Mouse (Mus musculus): ENCODE data around the gene Scml4. TPM values are rescaled to one million over a fixed set of nuclear protein-coding genes. Genes with fewer than 3 reads are reported as not detected.

Gene Scml4
- total RNA-seq, 2 experiments from 2014 or later, result 0.59 to 1.1 TPM

DNA sequence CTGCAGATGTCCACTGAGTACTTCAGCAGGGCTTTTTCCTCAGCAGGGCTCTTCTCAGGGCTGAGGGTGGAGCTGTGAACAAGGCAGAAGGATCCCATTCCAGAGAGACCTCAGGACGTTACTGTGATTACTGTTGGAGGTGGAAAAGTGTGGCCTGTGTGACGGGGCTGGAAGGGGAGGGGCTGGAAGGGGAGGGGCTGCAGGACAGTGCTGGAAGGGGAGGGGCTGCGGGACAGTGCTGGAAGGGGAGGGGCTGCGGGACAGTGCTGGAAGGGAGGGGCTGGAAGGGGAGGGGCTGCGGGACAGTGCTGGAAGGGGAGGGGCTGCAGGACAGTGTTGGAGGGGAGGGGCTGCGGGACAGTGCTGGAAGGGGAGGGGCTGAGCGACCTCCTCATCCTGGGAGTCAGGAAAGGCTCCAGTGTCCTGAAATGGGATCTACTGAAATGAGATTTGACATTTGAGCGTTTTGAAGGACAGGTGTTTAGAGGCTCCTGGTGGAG is 90.1 kb downstream of the Scml4 start:
- peak; percentile 38 for DNase-seq (ENCODE audit: low spot score)

DNA sequence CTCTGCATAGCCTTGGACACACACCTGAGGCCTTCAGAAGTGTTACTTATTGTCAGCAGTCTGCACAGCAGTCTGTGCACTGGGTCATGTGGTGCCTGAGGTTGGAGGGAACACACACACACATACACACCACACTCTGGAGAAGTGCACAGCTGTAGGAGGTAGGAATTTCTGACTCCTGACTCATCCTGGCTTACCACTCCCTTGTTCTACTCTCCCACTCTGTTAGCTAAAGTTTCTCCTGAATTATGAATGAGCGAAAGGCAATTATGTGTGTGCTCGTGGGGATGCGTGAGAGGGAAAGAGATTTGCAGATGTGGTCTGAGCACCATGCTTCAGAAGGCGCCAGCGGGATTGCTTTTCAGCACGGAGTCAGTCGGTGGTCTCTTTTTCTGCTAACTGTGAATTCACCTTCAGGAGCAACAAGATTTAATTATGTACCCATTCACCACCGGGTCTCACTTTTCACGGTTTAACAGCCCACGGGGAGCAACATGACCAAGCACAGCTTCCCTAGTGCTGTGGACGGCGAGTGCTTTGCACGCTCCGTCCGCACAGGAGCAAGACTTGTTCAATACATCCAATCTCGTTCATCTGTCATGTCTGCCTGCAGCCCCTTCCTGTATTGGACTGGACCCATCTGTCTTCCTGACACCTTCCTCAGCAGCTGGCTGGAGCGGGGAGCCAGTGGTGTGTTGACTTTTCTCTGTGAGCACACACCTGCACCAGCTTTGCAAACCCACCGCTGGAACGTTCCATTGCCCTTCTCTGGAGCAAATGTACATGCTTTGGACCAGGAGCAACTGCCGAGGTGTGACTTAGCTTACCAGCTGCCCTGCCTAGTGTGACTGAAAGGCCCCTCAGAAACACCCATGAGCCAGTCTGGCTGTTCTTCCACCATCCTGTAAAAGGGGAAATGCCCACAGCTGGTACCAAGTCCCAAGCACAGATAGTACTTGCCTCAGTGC is 91.2 kb downstream of the Scml4 start:
- DNase-seq (ENCODE audit: low spot score), result no peak

DNA sequence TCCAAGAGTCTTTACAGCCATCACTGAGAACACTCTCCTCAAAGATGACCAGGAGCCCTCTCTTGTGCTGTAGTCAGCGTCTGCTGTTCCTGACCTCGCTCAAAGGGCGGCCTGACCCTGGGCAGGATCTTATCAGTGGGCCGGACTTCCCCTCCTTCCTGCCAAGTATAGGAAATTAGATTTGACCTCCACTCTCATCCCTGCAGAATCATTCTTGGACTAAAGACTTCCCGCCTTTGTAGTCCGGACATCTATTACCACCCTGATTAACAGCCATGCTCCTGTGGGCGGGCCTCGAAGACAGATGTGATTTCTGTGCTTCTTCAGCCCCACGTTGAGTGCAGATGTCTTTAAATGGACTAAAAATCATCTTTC is 91.9 kb downstream of the Scml4 start:
- DNase-seq (ENCODE audit: low spot score), result no peak

DNA sequence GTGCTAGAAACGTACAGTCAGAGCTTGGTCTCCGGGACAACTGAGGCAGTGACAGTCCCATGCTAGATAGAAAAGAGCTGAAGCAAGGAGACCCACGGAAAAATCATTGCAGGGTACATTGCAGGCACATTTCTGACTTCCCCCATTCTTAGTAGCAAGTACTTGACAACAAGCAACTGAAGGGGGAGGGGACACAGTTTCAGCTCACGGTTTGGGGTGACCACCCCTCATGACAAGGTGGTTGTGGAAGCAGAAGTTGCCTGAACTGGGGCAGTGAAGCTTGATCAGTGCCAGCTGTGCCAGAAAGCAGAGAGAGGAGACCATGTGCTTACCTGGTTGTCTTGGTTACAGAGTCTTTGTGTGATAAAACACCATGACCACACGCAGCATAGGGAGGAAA is 93.4 kb downstream of the Scml4 start:
- no peak for DNase-seq (ENCODE audit: low spot score)

DNA sequence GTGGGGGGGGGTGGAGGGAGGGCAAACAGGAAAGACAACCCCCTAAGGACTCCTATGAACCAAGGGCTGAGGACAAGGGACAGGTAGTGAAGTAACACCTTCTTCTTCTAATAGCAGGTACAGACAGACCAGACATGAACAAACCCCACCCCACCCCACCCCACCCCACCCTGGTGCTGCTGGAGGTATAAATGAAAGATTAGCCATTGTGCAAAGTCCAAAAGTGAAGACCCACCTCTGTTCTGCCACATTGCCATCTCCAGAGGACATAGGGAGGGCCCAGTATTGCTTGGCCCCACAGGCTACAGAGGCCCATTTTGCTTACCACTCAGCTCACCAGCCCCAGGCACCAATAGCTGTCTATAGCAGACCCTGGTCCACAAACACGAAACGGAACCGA is 95.0 kb downstream of the Scml4 start:
- no peak for DNase-seq (ENCODE audit: low spot score)

DNA sequence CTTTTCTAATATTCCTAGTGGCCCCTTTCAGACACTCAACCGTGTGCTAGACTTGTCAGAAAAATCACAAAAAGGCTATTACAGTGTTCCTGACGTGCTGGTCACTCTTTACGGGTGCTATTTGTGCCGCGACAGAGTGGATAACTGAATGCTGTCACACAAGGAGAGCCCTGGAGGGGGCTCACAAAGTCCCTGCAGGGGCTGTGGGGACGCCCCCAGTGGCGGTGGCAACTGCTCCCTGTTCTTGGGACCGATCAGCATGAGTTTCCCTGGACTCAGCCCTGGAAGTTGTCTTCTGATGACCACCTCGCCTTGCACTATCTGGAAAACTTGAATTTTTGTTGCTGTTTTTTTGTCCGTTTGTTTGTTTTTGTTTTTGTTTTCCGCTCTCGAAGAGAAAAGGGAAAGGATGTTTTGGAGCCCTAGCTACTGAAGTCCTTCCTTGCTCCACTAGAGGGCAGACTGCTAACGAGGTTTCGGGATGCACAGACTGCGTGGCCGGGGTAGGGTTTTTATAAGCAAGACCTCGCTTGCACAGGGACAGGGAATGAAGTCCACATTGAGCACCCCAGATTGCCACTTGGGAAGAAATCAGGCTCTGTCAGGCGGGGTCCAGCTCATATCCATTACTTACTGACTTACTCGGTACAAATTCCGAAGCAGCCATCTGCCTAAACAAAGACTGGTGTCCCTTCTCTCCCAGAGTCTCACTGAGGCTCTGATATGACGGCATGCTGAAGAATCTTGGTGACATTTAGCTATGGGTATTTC is 97.9 kb downstream of the Scml4 start:
- peak; percentile 79 for DNase-seq (ENCODE audit: low spot score)

DNA sequence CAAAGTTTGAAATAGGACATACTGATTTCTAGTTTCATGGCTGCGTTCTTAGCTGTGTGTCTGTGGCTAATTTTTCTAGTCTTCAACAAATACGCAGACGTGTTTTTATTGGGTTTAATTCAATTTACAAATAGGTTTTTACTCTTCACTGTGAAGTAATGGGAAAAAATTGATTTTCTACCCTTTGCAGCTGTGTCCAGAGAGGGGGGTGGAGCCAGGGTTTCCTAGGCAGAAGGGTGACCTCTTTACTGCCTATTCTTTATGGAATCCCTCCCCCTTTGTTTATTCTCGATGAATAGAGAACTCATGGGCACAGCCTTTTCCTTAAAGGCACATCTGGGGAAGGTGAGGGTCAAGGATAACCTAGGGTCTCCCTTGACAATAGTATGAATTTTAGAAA is 98.5 kb downstream of the Scml4 start:
- DNase-seq (ENCODE audit: low spot score), result no peak

DNA sequence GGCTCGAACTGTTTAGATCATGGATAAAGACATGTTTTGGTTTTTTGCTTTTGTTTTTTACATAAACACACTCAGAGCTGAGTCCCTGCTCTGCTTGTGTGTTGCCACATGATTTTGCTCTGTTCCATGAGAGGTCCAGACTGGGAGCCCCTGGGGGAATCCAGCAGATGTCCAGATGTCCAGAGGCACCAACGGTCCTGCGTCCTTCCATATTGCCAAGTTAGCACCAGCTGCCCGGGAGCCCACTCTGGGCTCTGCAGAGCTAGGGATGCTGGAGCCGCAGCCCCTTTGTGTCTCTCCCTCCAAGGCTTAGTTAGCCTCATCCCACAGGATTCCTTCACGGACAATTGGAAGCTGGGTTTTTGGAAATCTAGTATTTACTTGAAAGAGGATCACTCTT is 101.6 kb downstream of the Scml4 start:
- no peak for DNase-seq (ENCODE audit: low spot score)

DNA sequence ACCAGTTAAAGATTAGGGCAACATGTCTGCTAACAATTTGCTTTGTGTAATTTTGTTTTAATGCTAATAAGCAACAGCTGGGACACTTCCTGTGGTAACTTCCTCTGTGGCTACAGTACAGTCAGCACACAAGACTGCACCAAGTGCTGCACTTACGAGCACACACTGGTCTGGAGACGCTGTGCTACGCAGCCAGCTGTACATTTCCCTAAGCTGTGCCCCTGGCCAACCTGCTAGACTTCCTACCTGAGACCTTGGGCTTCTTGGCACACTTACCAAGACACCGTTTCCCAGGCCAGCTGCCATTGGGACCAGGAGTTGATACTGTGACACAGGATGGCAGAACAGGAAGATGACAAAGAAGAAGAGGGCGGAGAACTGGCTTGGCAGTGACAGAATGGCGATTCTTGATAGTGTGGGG is 102.0 kb downstream of the Scml4 start:
- DNase-seq (ENCODE audit: low spot score), result no peak

DNA sequence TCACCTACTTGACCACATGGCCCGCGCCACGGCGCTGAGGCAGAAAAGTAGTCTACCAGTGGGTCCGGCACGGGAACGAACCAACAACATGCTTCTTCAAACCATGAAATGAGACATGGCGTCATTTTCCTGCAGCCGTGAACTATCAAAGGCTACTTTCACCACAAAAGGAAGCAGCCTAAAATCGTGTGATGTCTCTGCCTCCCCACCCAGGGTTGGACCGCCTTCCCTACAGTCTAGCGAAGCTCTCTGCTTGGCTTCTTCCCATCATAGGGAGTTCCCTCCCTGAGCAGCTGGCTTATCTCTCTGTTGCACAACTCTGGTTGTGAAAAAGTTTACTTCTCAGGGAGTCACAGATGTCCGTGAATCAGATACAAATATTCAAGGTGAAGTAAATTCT is 102.5 kb downstream of the Scml4 start:
- peak; percentile 52 for DNase-seq (ENCODE audit: low spot score)

DNA sequence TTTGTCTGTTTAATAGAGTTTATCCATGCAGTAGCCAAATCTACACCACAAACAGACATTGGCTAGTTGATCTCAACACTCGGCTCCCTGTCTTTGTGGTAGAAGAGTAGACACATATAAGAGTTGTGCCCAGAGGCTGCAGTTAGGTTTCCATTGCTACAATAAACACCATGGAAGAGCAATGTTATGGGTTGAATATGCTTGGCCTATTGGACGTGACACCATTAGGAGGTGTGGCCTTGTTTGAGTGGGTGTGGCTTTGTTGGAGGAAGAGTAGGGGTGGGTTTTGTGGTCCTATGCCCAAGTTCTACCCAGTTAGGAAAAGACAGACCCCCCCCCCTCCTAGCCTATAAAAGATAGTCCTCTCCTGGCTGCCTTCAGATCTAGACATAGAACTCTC is 102.9 kb downstream of the Scml4 start:
- no peak for DNase-seq (ENCODE audit: low spot score)

DNA sequence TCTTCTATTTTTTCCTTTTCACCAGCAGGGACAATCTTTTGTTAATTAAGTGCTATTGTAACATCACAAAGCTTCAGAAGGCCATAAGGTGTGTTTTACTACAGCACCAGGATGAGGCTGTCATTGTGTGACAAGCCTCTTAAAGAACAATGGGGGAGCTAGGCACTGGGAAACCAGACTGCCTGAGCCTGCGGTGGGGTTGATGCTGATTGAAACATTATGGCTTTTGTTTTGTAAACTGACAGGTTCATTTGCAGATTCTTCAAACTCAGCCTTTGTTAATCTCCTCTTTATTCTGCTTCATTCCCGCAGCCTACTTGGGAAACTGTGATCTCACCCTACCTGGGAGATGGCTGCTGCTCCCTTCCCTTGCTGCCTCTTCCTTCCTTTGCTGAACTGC is 108.2 kb downstream of the Scml4 start:
- no peak for DNase-seq (ENCODE audit: low spot score)

DNA sequence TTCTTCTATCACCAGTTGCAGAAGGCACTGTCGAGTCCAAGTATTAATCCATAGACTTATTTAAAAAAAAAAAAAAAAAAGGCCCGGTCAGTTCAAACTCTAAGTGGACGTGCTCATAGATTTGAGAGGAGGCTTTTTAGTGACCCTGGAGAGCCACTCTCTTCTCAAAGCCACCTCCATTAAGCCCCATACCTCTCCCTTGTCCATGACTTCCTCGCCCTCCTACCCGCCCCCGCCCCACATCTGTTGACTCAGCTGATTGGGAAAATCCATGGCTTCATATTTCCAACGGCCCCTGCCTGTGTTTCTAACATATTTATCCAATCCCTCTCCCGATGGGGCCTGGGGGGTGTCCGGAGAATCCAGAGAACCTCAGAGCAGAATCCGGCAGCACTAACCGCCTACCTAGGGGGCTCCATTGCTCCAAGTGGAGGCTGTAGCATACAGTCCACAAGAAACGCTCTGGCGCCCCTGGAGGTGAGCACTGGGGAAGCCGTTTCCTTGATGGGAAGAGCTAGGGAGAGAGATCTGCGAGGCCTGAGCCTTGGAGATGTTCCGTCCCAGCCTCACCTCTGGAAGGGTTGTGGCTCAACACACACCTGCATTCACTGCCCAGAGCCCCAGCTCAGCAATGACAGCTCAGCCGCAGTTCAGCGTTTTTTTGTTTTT is 112.5 kb downstream of the Scml4 start:
- DNase-seq (ENCODE audit: low spot score), result peak; percentile 65

DNA sequence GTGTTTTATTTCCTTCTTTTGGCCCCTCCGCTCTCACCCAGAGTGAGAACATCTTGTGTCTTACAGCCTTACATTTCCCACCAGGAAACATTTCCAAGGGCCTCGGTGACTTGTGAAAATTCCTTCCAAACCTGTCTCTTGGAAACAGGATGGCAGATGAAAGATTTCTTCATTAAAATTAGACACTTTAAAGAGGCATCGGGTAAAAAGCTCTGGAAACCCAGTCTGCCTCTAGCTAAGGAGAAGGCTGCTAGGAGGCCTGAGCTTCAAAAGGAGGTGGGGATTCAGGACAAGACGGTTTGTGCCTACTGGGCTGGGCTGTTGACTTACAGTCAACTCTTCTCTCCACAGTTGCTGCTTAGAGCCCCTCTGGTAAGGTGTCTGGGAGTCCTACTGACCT is 113.4 kb downstream of the Scml4 start:
- DNase-seq (ENCODE audit: low spot score), result no peak

DNA sequence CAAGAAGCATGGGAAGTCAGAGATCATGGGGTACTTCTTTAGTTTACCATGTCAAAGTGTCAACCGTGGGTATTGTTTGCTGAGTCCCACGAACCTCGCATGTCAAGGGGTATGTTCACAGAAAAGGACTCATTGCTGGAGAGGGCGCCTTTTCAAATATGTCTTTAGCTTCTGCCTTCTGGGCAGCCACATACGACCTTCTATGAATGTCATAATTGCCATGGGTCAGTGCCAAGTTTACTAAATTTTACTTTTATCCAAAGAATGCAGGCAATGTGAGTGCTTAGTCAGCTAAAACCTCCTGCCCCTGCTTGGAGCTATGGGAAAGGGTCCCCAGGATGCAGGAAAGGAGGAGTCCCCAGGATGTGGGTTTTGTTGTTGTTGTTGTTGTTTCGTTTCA is 116.4 kb downstream of the Scml4 start:
- no peak for DNase-seq (ENCODE audit: low spot score)

DNA sequence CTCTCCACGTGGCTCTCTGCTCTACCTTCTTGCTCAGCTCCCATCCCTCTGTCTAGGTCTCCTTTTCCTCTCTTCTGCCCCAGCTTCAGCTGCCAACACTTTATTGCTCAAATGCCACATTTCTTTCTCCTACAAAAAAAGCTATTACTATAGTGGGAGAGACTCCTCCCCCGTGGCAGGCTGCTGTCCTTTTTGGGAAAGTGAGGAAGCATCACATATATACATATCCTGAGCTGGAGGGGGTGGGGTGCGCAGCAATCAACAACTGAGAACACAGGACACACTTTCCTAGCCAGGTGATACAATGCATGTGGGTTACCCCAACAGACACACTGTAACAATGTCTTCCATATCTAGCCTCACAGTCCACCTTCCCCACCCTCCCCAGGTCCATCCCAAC is 118.2 kb downstream of the Scml4 start:
- DNase-seq (ENCODE audit: low spot score), result no peak

DNA sequence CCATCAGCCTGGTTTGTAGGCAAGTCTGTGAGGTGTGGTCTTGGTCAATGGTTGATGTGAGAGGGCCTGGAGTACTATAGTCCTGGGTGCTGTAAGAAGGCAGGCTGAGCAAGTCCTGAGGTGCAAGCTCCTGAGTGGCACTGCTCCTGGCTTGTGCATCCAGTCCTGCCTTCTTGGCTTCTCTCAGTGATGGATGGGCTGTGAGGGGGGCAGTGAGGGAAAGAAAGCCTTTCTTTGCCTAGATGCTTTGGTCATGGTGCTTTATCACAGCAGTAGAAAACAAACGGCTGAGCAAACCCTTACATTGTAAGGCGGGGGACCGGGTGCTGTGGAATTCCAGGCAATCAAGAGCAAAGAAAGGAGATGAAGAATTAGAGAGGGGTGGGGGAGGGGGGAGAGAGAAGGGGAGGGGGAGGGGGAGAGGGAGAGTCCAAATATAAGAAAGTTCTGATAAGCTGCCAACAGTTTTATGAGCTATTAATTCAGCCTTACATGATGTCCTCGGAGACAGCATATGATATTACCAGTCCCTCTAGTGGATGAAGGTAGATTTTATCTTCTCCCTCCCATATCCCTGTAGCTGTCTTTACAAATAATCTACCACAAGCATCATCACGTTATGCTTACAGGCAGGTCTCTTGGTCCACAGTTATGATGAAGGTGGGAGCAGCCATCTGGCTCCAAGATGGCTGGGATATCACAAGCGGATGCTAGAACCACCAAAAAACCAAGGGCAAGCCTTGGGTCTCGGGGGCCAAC is 121.0 kb downstream of the Scml4 start:
- no peak for DNase-seq (ENCODE audit: low spot score)

DNA sequence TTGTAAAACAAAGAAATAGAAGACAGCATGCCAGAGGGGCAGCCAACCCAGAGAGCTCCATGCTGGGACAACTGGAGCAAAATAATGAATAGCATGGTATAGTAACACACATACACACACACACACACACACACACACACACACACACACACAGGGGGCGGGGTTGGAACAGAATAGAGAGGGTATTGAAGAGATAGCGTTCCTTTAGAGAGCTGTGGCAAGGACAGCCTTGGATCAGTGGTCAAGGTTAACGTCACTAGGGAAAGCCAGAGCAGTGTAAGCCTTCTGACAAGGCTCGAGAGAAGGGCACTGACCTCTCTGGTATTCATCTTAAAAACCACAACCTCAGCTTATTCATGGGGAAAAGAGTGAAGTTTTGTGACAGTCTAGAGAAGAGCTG is 124.7 kb downstream of the Scml4 start:
- DNase-seq (ENCODE audit: low spot score), result no peak

DNA sequence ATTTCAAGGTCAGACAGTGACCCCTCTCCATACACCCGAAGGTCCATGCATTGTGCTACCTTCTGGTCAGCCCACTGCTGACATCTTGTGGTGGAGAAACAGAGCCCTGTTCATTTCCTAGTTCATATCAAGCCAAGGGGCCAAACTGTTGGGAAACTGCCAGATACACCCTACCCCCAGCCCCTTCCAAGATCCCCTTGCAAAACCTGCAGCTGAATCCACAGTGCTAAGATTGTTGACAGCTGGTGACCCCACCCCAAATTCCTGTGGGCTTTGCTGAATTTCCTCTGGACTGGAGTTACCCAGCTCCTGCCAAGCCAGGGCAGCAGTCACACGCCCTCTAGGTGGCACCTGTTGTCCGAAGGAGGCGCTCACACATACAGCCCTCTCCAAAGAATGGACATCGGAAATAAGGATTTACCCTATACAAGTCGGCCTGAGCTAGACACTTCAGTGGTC is 127.5 kb downstream of the Scml4 start:
- DNase-seq (ENCODE audit: low spot score), result peak; percentile 79

DNA sequence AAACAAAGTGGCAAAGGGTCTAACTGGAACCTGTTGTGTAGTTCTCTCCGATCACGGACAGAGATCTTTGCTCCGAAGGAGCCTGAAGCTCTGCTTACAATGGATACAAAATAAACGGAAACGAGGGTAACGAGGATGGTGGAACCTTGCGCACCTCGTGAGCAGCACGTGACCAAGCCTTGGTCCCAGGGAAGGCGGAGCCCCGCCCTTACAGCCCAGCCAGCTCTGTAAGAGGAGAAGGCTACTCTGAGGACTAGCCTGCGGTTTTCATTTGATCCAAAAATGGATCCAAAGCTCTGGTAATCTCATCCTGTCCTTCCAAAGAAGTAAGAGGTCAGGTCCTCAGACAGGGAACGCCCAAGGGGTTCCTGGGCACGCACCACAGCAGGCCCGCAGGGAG is 128.5 kb downstream of the Scml4 start:
- DNase-seq (ENCODE audit: low spot score), result peak; percentile 90

DNA sequence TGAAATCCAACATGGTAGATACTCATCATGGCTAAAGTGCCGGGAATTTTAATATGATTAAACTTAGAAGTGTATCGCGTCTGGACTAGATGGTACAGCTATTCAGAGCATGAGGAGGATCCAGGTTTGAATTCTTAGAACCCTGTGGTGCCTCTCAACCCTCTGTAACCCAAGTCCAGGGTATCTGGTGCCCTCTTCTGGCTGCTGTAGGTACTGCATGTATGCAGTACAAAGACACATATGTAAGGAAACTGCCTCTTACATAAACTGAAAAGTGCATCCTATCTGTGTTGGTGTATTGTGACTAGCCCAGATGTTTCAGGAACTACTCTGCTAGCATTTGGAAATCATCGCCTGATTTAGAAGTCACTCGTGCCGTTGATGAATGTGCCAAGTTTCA is 129.7 kb downstream of the Scml4 start:
- peak; percentile 53 for DNase-seq (ENCODE audit: low spot score)
